Mouse (Mus musculus): ENCODE data around the gene Gm26727. TPM values are rescaled to one million over a fixed set of nuclear protein-coding genes. Genes with fewer than 3 reads are reported as not detected.

Gm26727 gene
- polyA plus RNA-seq (2017; shearing (Covaris generic)) = not detected

DNA sequence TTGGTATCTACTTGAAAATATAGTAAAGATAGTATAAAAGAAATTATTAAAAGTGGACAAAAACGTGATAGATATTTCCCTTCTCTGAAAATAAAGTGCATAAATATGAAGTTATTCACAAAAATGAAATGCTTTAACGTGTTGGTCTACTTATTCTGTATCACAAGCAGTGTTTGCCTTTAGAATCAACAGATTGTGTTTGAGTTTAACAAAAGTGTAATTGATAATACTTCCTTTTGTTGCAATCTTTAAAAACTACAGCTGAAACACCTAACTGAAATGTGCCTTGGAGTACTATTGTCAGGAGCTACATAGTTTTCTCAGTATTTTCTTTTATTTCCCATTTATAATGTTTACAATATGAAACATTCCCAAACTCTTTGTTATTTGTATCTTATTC lies at the start of gene Gm26727:
Gene Gm26727 (minus strand): TSS at position 101 of the 400 bp plus-strand sequence.

DNA sequence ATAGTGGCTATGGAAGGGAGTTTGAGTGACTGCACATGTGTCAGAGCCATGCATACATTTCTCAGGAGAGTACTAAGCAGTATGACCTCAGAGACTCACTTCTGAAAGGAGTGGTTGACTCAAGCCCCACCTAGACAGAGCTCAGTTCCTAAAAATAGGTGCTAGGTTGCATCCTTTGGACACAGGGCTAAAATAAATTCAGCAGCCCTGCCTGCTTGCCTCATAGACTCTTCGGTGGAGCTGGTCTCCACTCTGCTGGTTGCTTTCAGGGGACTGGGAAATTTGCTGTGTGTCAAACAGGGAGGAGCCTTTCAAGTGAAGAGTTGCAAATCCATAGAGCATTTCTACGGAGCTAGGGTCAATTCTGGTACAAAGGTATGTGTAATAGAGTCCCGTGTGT lies 12.8 kb upstream of the Gm26727 start, which contains the start of gene Xirp2:
Gene Xirp2 (plus strand): TSS at position 223 of the 400 bp plus-strand sequence.

DNA sequence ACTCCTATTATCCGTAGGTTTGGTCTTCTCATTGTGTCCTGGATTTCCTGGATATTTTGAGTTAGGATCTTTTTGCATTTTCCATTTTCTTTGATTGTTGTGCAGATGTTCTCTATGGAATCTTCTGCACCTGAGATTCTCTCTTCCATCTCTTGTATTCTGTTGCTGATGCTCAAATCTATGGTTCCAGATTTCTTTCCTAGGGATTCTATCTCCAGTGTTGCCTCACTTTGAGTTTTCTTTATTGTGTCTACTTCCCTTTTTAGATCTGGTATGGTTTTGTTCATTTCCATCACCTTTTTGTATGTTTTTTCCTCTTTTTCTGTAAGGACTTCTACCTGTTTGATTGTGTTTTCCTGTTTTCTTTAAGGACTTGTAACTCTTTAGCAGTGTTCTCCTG lies 19.6 kb downstream of the Gm26727 start, which contains the start of gene Gm21830:
Gene Gm21830 (plus strand): TSS at position 301 of the 400 bp plus-strand sequence.

Other genes with a start within 250 kb of the Gm26727 start
- not detected for gene Gm21830, start 19.5 kb downstream of the Gm26727 start, polyA plus RNA-seq (2017; shearing (Covaris generic))
- not detected for gene Xirp2, start 12.8 kb upstream of the Gm26727 start, polyA plus RNA-seq (2017; shearing (Covaris generic))
- gene B3galt1, start 132.7 kb upstream of the Gm26727 start, polyA plus RNA-seq (2017; shearing (Covaris generic)) = 0.22 TPM